9 mouse cellular contexts compared by ENCODE assay signal in genomic region chr1:31210144-31210543, GRCm38 (mm10). TPM values are rescaled to one million over a fixed set of nuclear protein-coding genes. Genes with fewer than 3 reads are reported as not detected.
DNase-seq lines count a peak whose midpoint lies in the region; TF ChIP-seq lines count a peak whose summit lies in the region.
"Had no signal": no experiment of that assay in that cellular context is flagged by ENCODE, and none has a peak within 500 bp of the region (broad histone marks: within the 10 kb centered on the region; RNA-seq: fewer than 3 reads in every experiment).

No protein-coding gene starts in this region.

- H3K27ac ChIP-seq in embryonic fibroblast, embryonic 13.5 days (ENCODE audit: insufficient read depth, low read length), result no peak overlapping the region

- peak; percentile 23 to 47 for DNase-seq in adrenal gland, adult 18-20 months (ENCODE audit: low spot score in 2 of 2)
- no peak for DNase-seq in adrenal gland, adult 8-10 months
- peak; percentile 7 to 9 for DNase-seq in urinary bladder, postnatal 36 days (ENCODE audit: low spot score in 2 of 2)
- DNase-seq in urinary bladder, postnatal 4 days (ENCODE audit: low spot score in 2 of 2), result no peak
- peak; percentile 72 for DNase-seq in kidney, postnatal 10 days
- peak; percentile 56 for DNase-seq in lung, postnatal 14 days
- DNase-seq in right cerebral cortex, adult 2 months (ENCODE audit: low spot score in 2 of 2), result peak; percentile 64 to 79

- H3K4me3 ChIP-seq in embryonic fibroblast, embryonic 13.5 days (ENCODE audit: insufficient read depth, low read length), result no peak overlapping the region

- no peak for TF ChIP-seq POLR2A in embryonic fibroblast, embryonic 13.5 days (IDR thresholded peaks at IDR 0.05; ENCODE audit: low read depth, low read length)

- peak; percentile 61; the same call in 1 of the 2 replicates for TF ChIP-seq CTCF in embryonic fibroblast, embryonic 13.5 days (IDR thresholded peaks at IDR 0.05; ENCODE audit: borderline replicate concordance, insufficient read depth, low read length)

- H3K4me1 ChIP-seq in embryonic fibroblast, embryonic 13.5 days (ENCODE audit: control insufficient read depth, insufficient read depth, low read length), result no peaks in the 10 kb centered on the region

RNA-seq across cellular contexts. Expression of gene 4931428L18Rik, which starts 12.3 kb away (rescaled TPM):
- total RNA-seq in adrenal gland, adult 18-20 months (2021), result under 1 TPM in 1 of 2 experiments, not detected in 1; 0.51 TPM
- total RNA-seq in adrenal gland, adult 8-10 months (2022), result not detected
- not detected in 2 replicates for polyA plus RNA-seq in embryonic fibroblast, embryonic 13.5 days (2011; ENCODE audit: insufficient read length, low read depth, missing spikeins)
- total RNA-seq: layer of hippocampus, postnatal 36 days had no signal

RNA-seq across cellular contexts. Expression of gene Pih1d3, which starts 12.5 kb away (rescaled TPM):
- not detected for total RNA-seq in adrenal gland, adult 18-20 months (2021)
- not detected for total RNA-seq in adrenal gland, adult 8-10 months (2022)
- polyA plus RNA-seq in embryonic fibroblast, embryonic 13.5 days (2011; ENCODE audit: insufficient read length, low read depth, missing spikeins), result not detected in 2 replicates
- total RNA-seq: layer of hippocampus, postnatal 36 days had no signal

RNA-seq across cellular contexts. Expression of gene Lgsn, which starts 33.9 kb away (rescaled TPM):
- total RNA-seq in adrenal gland, adult 18-20 months (2021), result not detected
- not detected for total RNA-seq in adrenal gland, adult 8-10 months (2022)
- polyA plus RNA-seq in embryonic fibroblast, embryonic 13.5 days (2011; ENCODE audit: insufficient read length, low read depth, missing spikeins), result not detected in 2 replicates
- total RNA-seq: layer of hippocampus, postnatal 36 days had no signal

Comparison
In these comparisons a context has a peak if more than half of its experiments do, and no peak if none do; other contexts are left out.
1. DNase-seq: peak in adrenal gland, adult 18-20 months (2 of 2), urinary bladder, postnatal 36 days (2 of 2), kidney, postnatal 10 days (single experiment), lung, postnatal 14 days (single experiment) and right cerebral cortex, adult 2 months (2 of 2); none in adrenal gland, adult 8-10 months (single experiment) and urinary bladder, postnatal 4 days (0 of 2).